Mouse (Mus musculus) liver, postnatal 0 days (tissue): ENCODE measurements around the gene Tmem265.

ENCODE experiments used
- CTCF ChIP-seq: sonication (generic); IDR thresholded peaks from 2 replicates; pipeline ENCODE4 v1.5.1; 2016; ENCODE audit warnings: antibody characterized with exemption, low read depth
- EP300 ChIP-seq: IDR thresholded peaks from 2 replicates; pipeline ENCODE4 v1.6.1; 2016; ENCODE audit warnings: antibody characterized with exemption, low read depth, mild to moderate bottlenecking

DNA sequence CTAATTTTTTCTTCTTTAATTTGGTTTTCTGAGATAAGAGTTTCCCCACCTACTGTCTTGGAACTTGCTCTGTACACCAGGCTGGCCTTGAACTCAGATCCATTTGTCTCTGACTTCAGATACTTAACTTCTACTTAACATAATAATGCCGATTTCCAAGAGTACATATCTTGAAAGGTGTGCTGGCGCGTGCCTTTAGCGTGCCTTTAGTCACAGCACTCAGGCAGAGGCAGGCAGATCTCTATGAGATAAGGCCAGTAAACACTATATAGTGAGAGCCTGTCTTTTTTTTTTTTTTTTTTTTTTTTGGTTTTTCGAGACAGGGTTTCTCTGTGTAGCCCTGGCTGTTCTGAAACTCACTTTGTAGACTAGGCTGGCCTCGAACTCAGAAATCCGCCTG lies 44.8 kb upstream of the Tmem265 start:
- no peak for TF ChIP-seq CTCF
- TF ChIP-seq EP300: no peak
